Mouse (Mus musculus) forebrain, embryonic 13.5 days (tissue): ENCODE measurements around the gene Cox7b2. TPM values are rescaled to one million over a fixed set of nuclear protein-coding genes. Genes with fewer than 3 reads are reported as not detected.

Experiments
- polyA plus RNA-seq: library from polyadenylated mRNA; unstranded; fragments of >200 nt; fragmentation: Nextera tagmentation; extraction: Ambion mirVana; gene quantifications from 2 replicates; pipeline ENCODE4 v1.2.1, GENCODE M21; 2015

Cox7b2 gene
- polyA plus RNA-seq, 1 experiment from 2014 or later = not detected

Other genes with a start within 250 kb of the Cox7b2 start
- gene Gabrb1, start 109.9 kb upstream of the Cox7b2 start, polyA plus RNA-seq = 4.8 TPM in 2 replicates
- gene Gabra4, start 110.1 kb upstream of the Cox7b2 start, polyA plus RNA-seq = 9.0 and 9.9 TPM in 2 replicates